Mouse (Mus musculus) G1E (cell line): ENCODE results near the gene Psmd2.

Experiments
- CTCF ChIP-seq: IDR thresholded peaks from 2 replicates; pipeline ENCODE4 v1.5.1; 2012; ENCODE audit warnings: low read depth, low read length, inconsistent platforms, mixed read lengths
- GATA1 ChIP-seq: IDR thresholded peaks from 2 replicates; pipeline ENCODE4 v1.6.1; 2012; ENCODE audit warnings: borderline replicate concordance, low read length, inconsistent platforms, mixed read lengths
- GATA2 ChIP-seq: IDR thresholded peaks from 2 replicates; pipeline ENCODE4 v1.6.1; 2012; ENCODE audit warnings: low read depth, low read length, inconsistent platforms, borderline replicate concordance
- POLR2AphosphoS5 ChIP-seq: IDR thresholded peaks from 2 replicates; pipeline ENCODE4 v1.6.1; 2012; ENCODE audit warnings: low read depth, low read length, inconsistent platforms; ENCODE audit not compliant: insufficient replicate concordance
- TAL1 ChIP-seq: conservative IDR thresholded peaks from 2 replicates; pipeline ENCODE4 v1.6.1; 2012; ENCODE audit warnings: low read depth, low read length, inconsistent platforms, mixed read lengths

DNA sequence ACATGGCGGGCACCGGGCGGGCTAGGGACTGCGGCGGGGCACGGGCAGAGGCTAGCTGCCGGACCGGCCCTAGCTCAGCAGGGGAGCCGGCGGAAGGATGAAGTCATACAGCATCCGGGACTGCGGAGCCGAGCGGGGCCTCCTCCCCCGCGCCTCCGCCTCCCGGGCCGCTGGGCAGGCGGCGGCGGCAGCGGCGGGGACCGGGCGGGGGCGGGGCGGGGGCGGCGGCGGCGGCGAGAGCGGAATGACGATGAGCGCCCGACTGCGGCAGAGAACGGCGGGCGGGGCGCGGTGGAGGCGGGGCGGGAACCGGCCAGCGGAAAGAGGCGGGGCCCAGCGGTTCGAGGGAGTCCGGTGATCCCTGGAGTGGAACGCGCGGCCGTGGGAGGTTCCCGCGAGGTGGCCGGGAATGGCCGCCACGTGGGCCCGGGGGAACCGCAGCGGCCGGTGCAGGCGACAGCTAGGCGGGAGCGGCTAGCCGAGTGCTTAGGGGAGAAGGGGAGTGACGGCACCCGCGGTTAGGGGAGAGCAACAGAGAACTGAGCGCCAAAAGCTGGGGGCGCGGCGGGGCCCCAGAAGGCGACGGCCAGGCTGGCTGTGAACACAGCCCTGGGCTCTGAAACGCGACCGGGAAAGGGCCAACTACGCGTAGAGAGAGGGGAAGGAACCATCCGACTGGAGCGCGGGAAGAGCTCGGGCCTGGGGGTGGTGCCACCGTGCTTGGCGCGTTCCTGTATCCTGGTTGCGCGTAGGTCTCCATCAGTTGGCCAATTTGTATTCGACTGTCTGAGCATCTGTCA is 30.1 kb upstream of the Psmd2 start, which contains the start of gene Camk2n2:
- TF ChIP-seq GATA2 (no peak), CTCF (no peak), GATA1 (no peak), TAL1 (no peak), POLR2AphosphoS5 (no peak)
